Mouse (Mus musculus) heart, embryonic 11.5 days (tissue): ENCODE data around the gene Dyrk1a. TPM values are rescaled to one million over a fixed set of nuclear protein-coding genes. Genes with fewer than 3 reads are reported as not detected.

Experiments
- ATAC-seq: fragments of 200-750 bp; cut with Nextera tagmentation; replicated peaks from 2 replicates; pipeline ENCODE4 v1.8.0; 2017; ENCODE audit warnings: moderate library complexity; ENCODE audit not compliant: insufficient number of reproducible peaks, low FRiP score, low TSS enrichment
- H3K27ac ChIP-seq: fragments of 300-500 bp; sonication (generic); 2 replicates; pipeline ENCODE4 v1.5.1; 2014; ENCODE audit warnings: mild to moderate bottlenecking, low read depth, low read length
- H3K27me3 ChIP-seq: fragments of 300-500 bp; sonication (generic); 2 replicates; pipeline ENCODE4 v1.6.1; 2014; ENCODE audit warnings: mild to moderate bottlenecking, low read length, mixed read lengths; ENCODE audit not compliant: control insufficient read depth, insufficient read depth
- H3K36me3 ChIP-seq: fragments of 300-500 bp; sonication (generic); 2 replicates; pipeline ENCODE4 v1.6.1; 2014; ENCODE audit warnings: mild to moderate bottlenecking, low read length, moderate library complexity, mixed read lengths; ENCODE audit not compliant: control insufficient read depth, insufficient read depth
- H3K4me1 ChIP-seq: fragments of 300-500 bp; sonication (generic); 2 replicates; pipeline ENCODE4 v1.6.1; 2014; ENCODE audit warnings: low read length; ENCODE audit not compliant: control insufficient read depth, insufficient read depth
- H3K4me2 ChIP-seq: fragments of 300-500 bp; sonication (generic); 2 replicates; pipeline ENCODE4 v1.6.1; 2014; ENCODE audit warnings: mild to moderate bottlenecking, moderate library complexity
- H3K4me3 ChIP-seq: fragments of 300-500 bp; sonication (generic); 2 replicates; pipeline ENCODE4 v1.5.1; 2014; ENCODE audit warnings: low read depth, low read length
- H3K9ac ChIP-seq: fragments of 300-500 bp; sonication (generic); 2 replicates; pipeline ENCODE4 v1.6.1; 2014; ENCODE audit warnings: mild to moderate bottlenecking, low read depth, low read length, moderate library complexity
- H3K9me3 ChIP-seq: fragments of 300-500 bp; sonication (generic); replicated peaks from 2 replicates; pipeline ENCODE4 v1.6.1; 2016; ENCODE audit warnings: low read length; ENCODE audit not compliant: control insufficient read depth
- WGBS: fragments of 180-500 bp; shearing (Covaris S2); extraction: QIAGEN DNeasy Blood & Tissue Kit; methylation state at CpG from one replicate; pipeline ENCODE4 v1.1.7; 2014; ENCODE audit not compliant: insufficient replicate concordance; 5-methylcytosine and 5-hydroxymethylcytosine counted together
- polyA plus RNA-seq: library from polyadenylated mRNA; unstranded; fragments of >200 nt; fragmentation: Nextera tagmentation; extraction: Ambion mirVana; gene quantifications from 2 replicates; pipeline ENCODE4 v1.2.1, GENCODE M21; 2014

Gene Dyrk1a
- polyA plus RNA-seq, 1 experiment from 2014 or later: 11.6 TPM

DNA sequence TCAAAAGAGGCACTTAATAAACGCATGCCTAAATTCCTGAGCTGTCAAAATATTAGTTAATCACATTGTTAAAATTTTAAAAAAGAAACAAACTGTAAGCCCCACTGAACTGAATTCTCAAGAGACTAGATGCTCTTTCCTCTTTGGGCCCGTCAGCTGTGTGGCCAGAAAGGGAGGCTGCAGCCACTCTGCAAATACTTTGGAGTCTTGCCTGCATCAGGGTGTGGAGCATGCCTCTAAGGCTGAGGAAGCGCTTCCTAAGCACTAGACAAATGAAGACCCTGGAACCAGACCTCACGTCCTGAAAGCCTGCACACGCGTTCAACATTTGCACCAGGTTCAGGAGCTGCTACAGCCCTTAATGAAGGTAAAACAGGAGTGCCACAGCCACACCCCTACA is 36.1 kb upstream of the Dyrk1a start:
- H3K27me3 ChIP-seq: no peaks in the 10 kb centered on the region
- no peaks in the 10 kb centered on the region for H3K36me3 ChIP-seq
- H3K4me3 ChIP-seq: no peak overlapping the region
- H3K9me3 ChIP-seq: no peaks in the 10 kb centered on the region
- ATAC-seq: no peak
- H3K4me2 ChIP-seq: no peak overlapping the region
- H3K9ac ChIP-seq: no peak overlapping the region
- H3K4me1 ChIP-seq: peaks cover 5% of the 10 kb centered on the region; the same call in 1 of the 2 replicates
- H3K27ac ChIP-seq: no peak overlapping the region
- 74% methylated on average over 6 of the region's 6 CpGs for WGBS

DNA sequence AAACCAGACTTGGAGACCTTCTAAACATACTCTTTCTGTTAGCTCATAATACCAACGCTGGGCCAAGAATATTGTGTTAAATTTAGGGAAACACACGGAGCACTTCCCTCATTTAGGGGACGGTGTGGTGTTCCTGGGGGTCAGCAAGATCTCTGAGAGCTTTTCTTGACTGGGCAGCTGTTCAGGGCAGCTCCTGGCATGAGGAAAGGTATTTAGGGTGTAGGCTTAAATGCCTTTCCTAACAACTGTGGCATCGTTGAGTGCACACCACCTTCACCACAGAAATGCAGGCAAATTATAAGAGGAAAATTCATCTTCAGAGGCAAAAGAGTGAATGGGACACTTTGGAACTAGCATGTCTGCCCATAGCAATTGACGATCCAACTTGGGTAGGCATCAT is 34.1 kb upstream of the Dyrk1a start:
- Histone ChIP-seq H3K36me3 (no peaks in the 10 kb centered on the region), H3K27me3 (no peaks in the 10 kb centered on the region), H3K9ac (no peak overlapping the region), H3K4me2 (no peak overlapping the region), H3K9me3 (no peaks in the 10 kb centered on the region), H3K4me1 (peaks cover 5% of the 10 kb centered on the region; the same call in 1 of the 2 replicates), H3K4me3 (no peak overlapping the region), H3K27ac (no peak overlapping the region)
- 82% methylated on average over 5 of the region's 5 CpGs for WGBS
- ATAC-seq: no peak

DNA sequence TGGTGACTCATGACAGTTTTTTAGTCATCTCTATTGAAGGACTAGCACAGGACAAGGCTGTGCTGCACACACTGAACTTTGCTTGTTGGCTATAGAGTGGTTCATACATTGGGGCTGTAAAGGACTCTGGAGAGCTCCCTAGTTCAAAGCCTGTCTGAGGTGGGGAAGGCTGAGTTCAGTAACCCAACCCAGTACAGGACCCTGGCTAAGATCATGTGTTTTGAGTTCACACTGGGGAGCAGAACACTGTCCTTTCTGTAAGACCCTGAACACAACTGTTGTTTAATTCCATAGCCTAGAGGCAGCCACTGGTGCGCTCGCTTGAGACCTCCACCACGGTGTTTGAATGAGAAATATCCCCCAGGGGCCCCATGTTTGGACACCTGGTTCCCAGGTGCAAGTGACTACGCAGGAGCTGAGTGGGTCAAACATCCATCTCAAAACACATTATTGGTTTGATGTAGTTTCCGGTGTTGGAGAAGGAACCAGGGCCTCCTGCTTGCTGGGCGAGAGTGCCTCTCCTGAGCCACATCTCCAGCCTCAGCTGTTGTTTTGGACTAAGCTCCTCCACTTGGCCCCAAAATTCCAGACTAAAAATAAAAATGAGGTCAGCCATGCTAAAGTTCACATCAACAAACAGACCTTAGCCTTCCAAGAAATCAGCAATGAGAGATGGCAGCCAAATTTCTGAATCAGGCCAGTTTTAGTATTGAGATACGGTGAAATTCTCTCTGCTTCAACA is 33.2 kb upstream of the Dyrk1a start:
- 85% methylated on average over 7 of the region's 7 CpGs for WGBS
- Histone ChIP-seq H3K27ac (no peak overlapping the region; the same call in 1 of the 2 replicates), H3K9me3 (no peaks in the 10 kb centered on the region), H3K4me2 (no peak overlapping the region), H3K4me1 (peaks cover 5% of the 10 kb centered on the region; the same call in 1 of the 2 replicates), H3K9ac (no peak overlapping the region), H3K36me3 (no peaks in the 10 kb centered on the region), H3K27me3 (no peaks in the 10 kb centered on the region), H3K4me3 (no peak overlapping the region)
- no peak for ATAC-seq

DNA sequence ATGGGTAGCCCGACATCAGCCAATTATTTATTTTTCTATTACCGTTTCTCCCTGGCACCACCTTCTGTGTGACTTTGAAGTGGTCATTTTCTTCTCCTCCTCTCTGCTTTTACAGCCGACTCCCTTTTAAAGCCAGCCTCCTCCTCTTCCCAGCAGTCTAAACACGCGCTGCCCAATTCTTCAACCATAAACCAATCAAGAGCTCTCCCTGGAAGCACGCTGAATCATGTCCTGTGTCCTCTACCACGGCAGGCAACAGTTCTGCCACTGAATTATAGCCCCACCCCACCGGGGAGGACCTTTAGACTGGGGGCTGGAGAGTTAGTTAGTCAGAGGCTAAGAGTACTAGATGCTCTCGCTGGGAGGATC is 32.7 kb upstream of the Dyrk1a start:
- no peaks in the 10 kb centered on the region for H3K36me3 ChIP-seq
- no peaks in the 10 kb centered on the region for H3K27me3 ChIP-seq
- H3K9me3 ChIP-seq: no peaks in the 10 kb centered on the region
- 61% methylated on average over 9 of the region's 9 CpGs for WGBS
- no peak overlapping the region for H3K4me2 ChIP-seq
- H3K4me1 ChIP-seq: peaks cover 5% of the 10 kb centered on the region; the same call in 1 of the 2 replicates
- H3K9ac ChIP-seq: no peak overlapping the region
- H3K4me3 ChIP-seq: no peak overlapping the region
- ATAC-seq: no peak
- H3K27ac ChIP-seq: no peak overlapping the region

DNA sequence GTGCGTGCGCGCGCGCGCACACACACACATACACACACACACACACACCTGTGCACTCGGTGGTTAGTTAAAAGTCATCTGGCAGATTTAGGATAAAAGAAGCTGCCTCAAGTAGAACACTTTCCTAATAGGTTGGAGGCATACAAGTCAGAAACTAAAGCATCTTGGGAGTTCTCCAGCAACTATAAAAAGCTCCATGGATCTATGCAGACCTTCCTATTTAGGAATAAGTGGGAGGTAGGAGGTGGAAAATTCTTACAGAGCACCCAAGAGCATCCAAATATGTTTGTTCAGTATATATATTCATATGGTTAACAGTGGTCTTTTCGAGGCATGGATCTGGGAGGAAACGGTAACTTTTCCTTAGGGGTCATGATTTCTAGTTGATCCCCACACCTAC is 29.7 kb upstream of the Dyrk1a start:
- no peak overlapping the region for H3K9ac ChIP-seq
- H3K4me3 ChIP-seq: no peak overlapping the region
- ATAC-seq: no peak
- H3K27ac ChIP-seq: no peak overlapping the region
- H3K9me3 ChIP-seq: no peaks in the 10 kb centered on the region
- 95% methylated on average over 9 of the region's 9 CpGs for WGBS
- no peak overlapping the region for H3K4me2 ChIP-seq
- H3K36me3 ChIP-seq: no peaks in the 10 kb centered on the region
- peaks cover 13% of the 10 kb centered on the region for H3K4me1 ChIP-seq
- H3K27me3 ChIP-seq: no peaks in the 10 kb centered on the region

DNA sequence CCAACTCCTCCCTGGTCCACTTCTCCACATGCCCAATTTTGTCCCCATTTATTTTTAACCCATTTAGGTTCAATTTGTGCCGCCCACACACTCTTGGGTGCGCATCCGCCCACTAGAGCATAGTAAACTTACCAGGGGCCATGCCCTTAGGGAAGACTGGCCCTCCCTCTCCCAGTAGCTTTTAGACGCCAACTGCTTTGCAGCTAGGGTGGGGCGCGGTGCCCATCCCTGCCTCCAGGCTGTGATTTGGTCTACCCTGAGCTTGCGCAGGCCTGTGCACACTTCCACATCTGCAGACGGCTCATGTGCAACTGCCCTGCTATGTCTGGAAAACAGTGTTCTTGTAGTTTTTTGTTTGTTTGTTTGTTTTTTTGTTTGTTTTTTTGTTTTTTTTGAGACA is 26.9 kb upstream of the Dyrk1a start:
- no peaks in the 10 kb centered on the region for H3K9me3 ChIP-seq
- no peak overlapping the region for H3K4me3 ChIP-seq
- no peak overlapping the region for H3K4me2 ChIP-seq
- no peak overlapping the region for H3K9ac ChIP-seq
- peaks cover 12% of the 10 kb centered on the region for H3K4me1 ChIP-seq
- no peak for ATAC-seq
- H3K27ac ChIP-seq: no peak overlapping the region
- WGBS: 89% methylated on average over 8 of the region's 8 CpGs
- no peaks in the 10 kb centered on the region for H3K36me3 ChIP-seq
- H3K27me3 ChIP-seq: no peaks in the 10 kb centered on the region

DNA sequence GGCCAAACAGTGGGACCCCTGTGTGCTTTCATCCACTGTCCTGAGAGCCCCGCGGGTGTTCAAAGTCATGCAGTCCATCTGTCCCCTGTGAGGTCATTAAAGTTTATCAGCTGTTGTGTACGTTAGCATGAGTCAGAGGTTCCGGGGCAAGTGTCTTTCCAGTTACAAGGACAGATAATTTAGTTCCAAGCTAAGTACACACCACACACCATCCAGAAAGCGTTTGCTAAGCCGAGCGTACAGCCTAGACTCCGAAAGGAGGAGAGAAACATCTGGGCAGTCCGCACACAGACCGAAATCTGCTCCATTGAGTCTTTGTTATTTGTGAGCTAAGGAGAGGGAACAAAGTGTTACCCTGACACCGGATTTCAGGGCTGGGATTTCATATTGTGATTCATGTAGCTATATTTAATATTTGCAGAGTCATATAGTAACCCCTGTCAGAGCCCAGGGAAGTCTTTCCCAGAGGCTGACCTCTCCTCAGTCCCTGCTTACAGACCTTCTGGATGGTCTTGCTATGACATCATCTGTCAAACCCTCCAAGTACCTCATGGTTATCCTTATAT is 25.2 kb upstream of the Dyrk1a start:
- Histone ChIP-seq H3K4me2 (peak overlapping the region; percentile 12), H3K36me3 (no peaks in the 10 kb centered on the region), H3K27me3 (no peaks in the 10 kb centered on the region), H3K27ac (peak overlapping the region; percentile 54), H3K9me3 (no peaks in the 10 kb centered on the region), H3K4me3 (no peak overlapping the region), H3K4me1 (peaks cover 12% of the 10 kb centered on the region), H3K9ac (peak overlapping the region; percentile 29; the same call in 1 of the 2 replicates)
- no peak for ATAC-seq
- 34% methylated on average over 11 of the region's 11 CpGs for WGBS

DNA sequence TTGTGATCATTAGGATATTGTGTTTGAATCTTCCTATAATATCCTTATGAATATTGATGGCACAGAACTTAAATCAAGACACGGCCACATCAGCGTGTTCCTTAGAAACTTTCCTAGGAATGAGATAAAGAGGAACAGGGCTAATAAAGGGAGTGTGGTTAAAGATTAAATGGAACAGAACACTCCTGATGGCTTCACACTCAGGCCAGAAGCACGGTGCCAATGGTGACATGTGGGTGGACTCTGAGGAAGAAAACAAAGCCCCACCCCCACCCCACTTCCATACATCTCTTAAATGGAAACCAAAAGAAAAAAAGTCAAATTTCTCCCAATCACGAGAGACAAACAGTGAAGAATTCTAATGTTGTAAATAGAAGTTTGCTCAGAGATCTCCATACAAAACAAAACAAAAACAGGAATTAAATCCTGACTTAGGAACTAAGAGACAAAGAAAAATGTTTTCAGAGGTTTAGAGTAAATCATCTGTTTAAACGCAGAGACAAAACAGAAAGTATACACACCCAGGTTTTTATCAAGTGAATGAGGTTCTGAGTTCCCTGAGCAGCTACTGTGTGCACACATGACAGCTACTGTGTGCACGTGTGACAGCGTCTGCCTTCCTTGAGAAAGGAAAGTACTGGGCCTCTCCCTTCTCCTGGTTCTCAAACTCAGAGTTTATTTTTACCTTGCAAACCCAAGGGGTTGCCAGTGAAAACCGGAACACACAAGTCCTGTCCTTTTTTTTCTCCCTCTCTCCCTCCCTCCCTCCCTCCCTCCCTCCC is 23.8 kb upstream of the Dyrk1a start:
- Histone ChIP-seq H3K36me3 (no peaks in the 10 kb centered on the region), H3K9me3 (no peaks in the 10 kb centered on the region), H3K4me1 (peaks cover 12% of the 10 kb centered on the region), H3K4me2 (no peak overlapping the region), H3K4me3 (no peak overlapping the region), H3K9ac (no peak overlapping the region), H3K27me3 (no peaks in the 10 kb centered on the region), H3K27ac (no peak overlapping the region)
- no peak for ATAC-seq
- 47% methylated on average over 8 of the region's 8 CpGs for WGBS
